ENCODE assay signal across 8 mouse cellular contexts in the genomic region with DNA sequence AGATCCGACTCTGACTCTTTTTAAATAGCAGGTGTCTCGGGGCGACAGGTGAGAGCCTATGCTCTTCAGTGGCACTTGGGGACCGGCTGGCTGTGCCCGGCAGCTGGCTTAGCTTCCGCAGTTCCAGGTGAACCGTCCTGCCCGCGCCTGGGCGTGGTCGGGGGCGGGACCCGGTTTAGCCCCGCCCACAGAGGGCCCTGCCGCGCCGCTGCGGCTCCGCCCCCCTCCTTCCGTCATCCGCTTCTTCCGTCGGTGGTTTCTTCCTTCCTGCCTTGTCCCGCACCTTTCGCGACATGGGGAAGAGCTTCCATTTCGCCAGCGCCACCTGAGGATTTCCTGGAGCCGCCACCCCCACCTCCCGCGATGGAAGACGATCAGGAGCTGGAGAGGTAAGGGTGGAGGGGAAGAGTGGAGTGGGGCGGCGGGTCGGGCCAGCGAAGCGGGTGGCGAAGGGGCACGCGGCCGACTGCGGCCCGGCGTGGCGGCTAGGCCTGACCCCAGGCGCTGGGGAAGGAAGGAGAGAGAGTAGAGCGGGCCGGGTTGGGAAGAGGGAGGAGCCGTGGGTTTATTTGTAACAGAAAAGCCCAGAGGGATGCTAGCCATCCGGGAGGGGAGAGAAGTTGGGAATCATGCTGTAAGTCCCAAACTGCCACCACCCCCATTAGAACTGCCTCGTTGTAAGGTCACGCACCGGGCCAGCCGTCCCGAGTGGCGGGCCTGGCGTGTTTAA. TPM values are rescaled to one million over a fixed set of nuclear protein-coding genes. Genes with fewer than 3 reads are reported as not detected.
DNase-seq lines count a peak whose midpoint lies in the region; ATAC-seq and TF ChIP-seq lines count a peak whose summit lies in the region.

No protein-coding gene starts in this region.

- H3K27ac ChIP-seq in ES-Bruce4 (ENCODE audit: insufficient read depth, low read length), result no peak overlapping the region
- peak overlapping the region; percentile 89; the same call in 1 of the 2 replicates for H3K27ac ChIP-seq in forebrain, embryonic 13.5 days
- peak overlapping the region; percentile 93 for H3K27ac ChIP-seq in liver, embryonic 15.5 days (replicated peaks)
- no peak overlapping the region; the same call in 1 of the 2 replicates for H3K27ac ChIP-seq in neural tube, embryonic 11.5 days (ENCODE audit: low read depth, low read length)
- H3K27ac ChIP-seq in stomach, embryonic 16.5 days (ENCODE audit: low read length), result peak overlapping the region; percentile 98

- no peaks in the 10 kb centered on the region for H3K4me1 ChIP-seq in ES-Bruce4 (ENCODE audit: control insufficient read depth, insufficient read depth, low read length)
- peaks cover 21% of the 10 kb centered on the region for H3K4me1 ChIP-seq in forebrain, embryonic 13.5 days
- H3K4me1 ChIP-seq in liver, embryonic 15.5 days (replicated peaks), result peaks cover 52% of the 10 kb centered on the region
- H3K4me1 ChIP-seq in neural tube, embryonic 11.5 days (ENCODE audit: control insufficient read depth, insufficient read depth, low read length), result peaks cover 11% of the 10 kb centered on the region
- H3K4me1 ChIP-seq in stomach, embryonic 16.5 days (ENCODE audit: control insufficient read depth, insufficient read depth, low read length), result peaks cover 32% of the 10 kb centered on the region

- peak; percentile 16 for TF ChIP-seq POLR2A in ES-Bruce4 (IDR thresholded peaks at IDR 0.05; ENCODE audit: insufficient read depth, low read length)

- TF ChIP-seq CTCF in ES-Bruce4 (IDR thresholded peaks at IDR 0.05; ENCODE audit: low read depth, low read length), result no peak

- peak overlapping the region; percentile 81 for H3K9ac ChIP-seq in ES-Bruce4 (ENCODE audit: low read depth, poor library complexity, severe bottlenecking)
- peak overlapping the region; percentile 85 for H3K9ac ChIP-seq in forebrain, embryonic 13.5 days
- peak overlapping the region; percentile 80 for H3K9ac ChIP-seq in liver, embryonic 15.5 days
- H3K9ac ChIP-seq in neural tube, embryonic 11.5 days (ENCODE audit: low read length), result peak overlapping the region; percentile 67
- H3K9ac ChIP-seq in stomach, embryonic 16.5 days (ENCODE audit: low read length), result peak overlapping the region; percentile 87

- H3K9me3 ChIP-seq in ES-Bruce4 (replicated peaks; ENCODE audit: control insufficient read depth, insufficient read depth, low read length, poor library complexity, severe bottlenecking), result no peaks in the 10 kb centered on the region
- H3K9me3 ChIP-seq in forebrain, embryonic 13.5 days (replicated peaks), result no peaks in the 10 kb centered on the region
- H3K9me3 ChIP-seq in liver, embryonic 15.5 days (replicated peaks), result no peaks in the 10 kb centered on the region
- no peaks in the 10 kb centered on the region for H3K9me3 ChIP-seq in neural tube, embryonic 11.5 days (ENCODE audit: control insufficient read depth, low read length)
- no peaks in the 10 kb centered on the region for H3K9me3 ChIP-seq in stomach, embryonic 16.5 days (replicated peaks; ENCODE audit: control insufficient read depth, low read length)

- under 1% methylated on average over 55 of the region's 57 CpGs for WGBS in forebrain, embryonic 13.5 days
- WGBS in liver, embryonic 15.5 days (ENCODE audit: insufficient replicate concordance), result under 1% methylated on average over 57 of the region's 57 CpGs
- WGBS in neural tube, embryonic 11.5 days, result under 1% methylated on average over 56 of the region's 57 CpGs
- WGBS in stomach, embryonic 16.5 days, result under 1% methylated on average over 57 of the region's 57 CpGs

- H3K36me3 ChIP-seq in ES-Bruce4 (ENCODE audit: control insufficient read depth, insufficient read depth, low read length, poor library complexity, severe bottlenecking), result peaks cover 23% of the 10 kb centered on the region
- peaks cover 14% of the 10 kb centered on the region; the same call in 1 of the 2 replicates for H3K36me3 ChIP-seq in forebrain, embryonic 13.5 days (ENCODE audit: poor library complexity, severe bottlenecking)
- H3K36me3 ChIP-seq in liver, embryonic 15.5 days (replicated peaks), result peaks cover 22% of the 10 kb centered on the region
- no peaks in the 10 kb centered on the region for H3K36me3 ChIP-seq in neural tube, embryonic 11.5 days (ENCODE audit: control insufficient read depth, insufficient read depth, low read length)
- no peaks in the 10 kb centered on the region for H3K36me3 ChIP-seq in stomach, embryonic 16.5 days (ENCODE audit: control insufficient read depth, insufficient read depth, low read length)

- no peak for TF ChIP-seq EP300 in ES-Bruce4 (IDR thresholded peaks at IDR 0.05; ENCODE audit: insufficient read depth, low read depth, low read length)

- DNase-seq in heart, postnatal 10 days, result peak; percentile 94 to 95
- DNase-seq in kidney, postnatal 4 days, result peak; percentile 95 to 97
- peak; percentile 89 for DNase-seq in neural tube, embryonic 11.5 days (ENCODE audit: low spot score)

- peak overlapping the region; percentile 89 for H3K4me2 ChIP-seq in forebrain, embryonic 13.5 days
- peak overlapping the region; percentile 97 for H3K4me2 ChIP-seq in liver, embryonic 15.5 days
- peak overlapping the region; percentile 96 for H3K4me2 ChIP-seq in neural tube, embryonic 11.5 days (ENCODE audit: low read depth)
- H3K4me2 ChIP-seq in stomach, embryonic 16.5 days (ENCODE audit: low read depth, low read length), result peak overlapping the region; percentile 91

- intact Hi-C loops in heart, postnatal 10 days (cut with DNase I), result loop anchor here (2.0 to 10.0 kb wide), 3 partner anchors 41 to 243 kb away; a partner anchor contains a TSS

- H3K27me3 ChIP-seq in ES-Bruce4 (ENCODE audit: control insufficient read depth, insufficient read depth, low read length, poor library complexity, severe bottlenecking), result no peaks in the 10 kb centered on the region
- no peaks in the 10 kb centered on the region for H3K27me3 ChIP-seq in forebrain, embryonic 13.5 days
- H3K27me3 ChIP-seq in liver, embryonic 15.5 days, result no peaks in the 10 kb centered on the region
- H3K27me3 ChIP-seq in neural tube, embryonic 11.5 days (ENCODE audit: control insufficient read depth, insufficient read depth, low read length), result no peaks in the 10 kb centered on the region
- H3K27me3 ChIP-seq in stomach, embryonic 16.5 days (ENCODE audit: control insufficient read depth, insufficient read depth, low read length), result no peaks in the 10 kb centered on the region

- ATAC-seq in cerebellum, adult (ENCODE audit: insufficient number of reproducible peaks, low FRiP score, low TSS enrichment), result peak; percentile 47
- ATAC-seq in forebrain, embryonic 13.5 days, result peak; percentile 64
- ATAC-seq in liver, embryonic 15.5 days (ENCODE audit: insufficient read depth), result peak; percentile 58
- ATAC-seq in neural tube, embryonic 11.5 days (ENCODE audit: insufficient read depth, low FRiP score, low TSS enrichment), result peak; percentile 64
- peak; percentile 71 for ATAC-seq in stomach, embryonic 16.5 days (ENCODE audit: insufficient read depth, low FRiP score)

- H3K4me3 ChIP-seq in ES-Bruce4 (ENCODE audit: low read depth, low read length), result peak overlapping the region; percentile 90
- peak overlapping the region; percentile 79 for H3K4me3 ChIP-seq in forebrain, embryonic 13.5 days
- peak overlapping the region; percentile 83 for H3K4me3 ChIP-seq in liver, embryonic 15.5 days (replicated peaks)
- peak overlapping the region; percentile 86 for H3K4me3 ChIP-seq in neural tube, embryonic 11.5 days (ENCODE audit: low read depth, low read length)
- H3K4me3 ChIP-seq in stomach, embryonic 16.5 days (replicated peaks; ENCODE audit: low read length), result peak overlapping the region; percentile 79

RNA-seq across cellular contexts. Expression of a gene that starts 0.6 kb away (rescaled TPM):
- 149 and 155 TPM in 2 replicates for polyA plus RNA-seq in ES-Bruce4 (2011; ENCODE audit: insufficient read depth, insufficient read length, low read depth, missing spikeins)
- polyA plus RNA-seq in forebrain, embryonic 13.5 days (2015; fragmentation: Nextera tagmentation; extraction: Ambion mirVana), result 105 and 118 TPM in 2 replicates
- 10 to 100 TPM; 83.7 to 88.3 TPM for total RNA-seq in heart, postnatal 10 days (2021)
- 62.4 and 68.0 TPM in 2 replicates for polyA plus RNA-seq in liver, embryonic 15.5 days (2015; fragmentation: Nextera tagmentation; extraction: Ambion mirVana)
- 106 and 113 TPM in 2 replicates for polyA plus RNA-seq in neural tube, embryonic 11.5 days (2014; fragmentation: Nextera tagmentation; extraction: Ambion mirVana)
- polyA plus RNA-seq in stomach, embryonic 16.5 days (2015; fragmentation: Nextera tagmentation; extraction: Ambion mirVana), result 142 and 145 TPM in 2 replicates

RNA-seq across cellular contexts. Expression of a gene that starts 1.1 kb away (rescaled TPM):
- 9.0 and 9.9 TPM in 2 replicates for polyA plus RNA-seq in ES-Bruce4 (2011; ENCODE audit: insufficient read depth, insufficient read length, low read depth, missing spikeins)
- 4.7 and 5.6 TPM in 2 replicates for polyA plus RNA-seq in forebrain, embryonic 13.5 days (2015; fragmentation: Nextera tagmentation; extraction: Ambion mirVana)
- total RNA-seq in heart, postnatal 10 days (2021), result 10 to 100 TPM; 17.9 to 20.5 TPM
- 4.7 and 4.9 TPM in 2 replicates for polyA plus RNA-seq in liver, embryonic 15.5 days (2015; fragmentation: Nextera tagmentation; extraction: Ambion mirVana)
- 9.8 and 10.5 TPM in 2 replicates for polyA plus RNA-seq in neural tube, embryonic 11.5 days (2014; fragmentation: Nextera tagmentation; extraction: Ambion mirVana)
- polyA plus RNA-seq in stomach, embryonic 16.5 days (2015; fragmentation: Nextera tagmentation; extraction: Ambion mirVana), result 18.3 and 20.5 TPM in 2 replicates

Comparison
In these comparisons a context has a peak if more than half of its experiments do, and no peak if none do; other contexts are left out.
1. H3K27ac ChIP-seq: peak in forebrain, embryonic 13.5 days (single experiment), liver, embryonic 15.5 days (single experiment) and stomach, embryonic 16.5 days (single experiment); none in ES-Bruce4 (single experiment) and neural tube, embryonic 11.5 days (single experiment).
2. Peak in every context shown above with its lines, with median percentiles within 50 percentile points of each other: H3K4me3 ChIP-seq, H3K9ac ChIP-seq, ATAC-seq, H3K4me2 ChIP-seq and DNase-seq.